Mouse (Mus musculus) lung, adult 18-20 months (tissue): ENCODE measurements at regions not wholly inside any gene's neighbourhood (a gene's known extent, or its start where the extent isn't known, plus 50 kb on each side); places are given as distances from the start of the nearest gene placed in this dataset.

ENCODE experiments used
- DNase-seq, 2 experiments: peaks; one replicate each; pipeline ENCODE4 v3.0.0; 2022; ENCODE audit warnings: mixed read lengths in 2 of 2

- no peak for DNase-seq
Observed at GRCm38 (mm10) chr10:83897558-83897957, 174.9 kb downstream of the 1500009L16Rik start.

GRCm38 (mm10) chr10:83906751-83907150 lies 184.1 kb downstream of the 1500009L16Rik start:
- DNase-seq: no peak

DNA sequence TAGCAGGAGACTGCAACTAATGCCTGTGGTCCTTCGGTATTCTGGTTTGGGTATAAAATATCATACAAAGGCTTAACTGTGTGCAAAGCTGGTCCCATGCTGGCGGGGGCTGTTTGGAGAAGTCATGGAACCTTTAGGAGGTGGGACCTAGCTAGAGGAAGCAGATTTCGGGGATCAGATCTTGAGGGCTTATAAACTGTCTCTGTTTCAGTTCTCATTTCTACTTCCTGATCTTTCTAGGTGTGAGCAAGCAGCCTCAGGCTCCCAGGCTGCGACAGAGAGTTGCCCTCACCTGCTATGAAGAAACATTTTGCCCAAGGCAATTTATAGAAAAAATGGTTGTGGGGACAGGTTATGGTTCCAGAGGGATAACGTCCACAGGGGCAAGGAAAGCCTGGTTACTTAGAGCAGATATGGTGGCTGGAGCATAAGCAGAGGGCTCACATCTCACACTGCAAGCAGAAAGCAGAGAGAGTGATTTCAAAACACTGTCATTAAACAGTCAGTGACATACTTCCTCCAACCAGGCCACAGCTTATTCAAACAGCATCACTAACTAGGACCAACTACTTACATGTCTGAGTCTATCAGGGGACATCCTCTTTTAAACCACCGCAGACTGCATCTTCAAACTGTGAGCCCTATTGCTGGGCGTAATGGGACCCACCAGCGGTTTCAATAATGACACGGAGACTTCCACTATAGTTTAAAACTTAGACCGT lies 188.1 kb downstream of the 1500009L16Rik start:
- no peak for DNase-seq

- no peak for DNase-seq
Observed at GRCm38 (mm10) chr10:83914401-83915132, 191.9 kb downstream of the 1500009L16Rik start.

- DNase-seq: no peak
Observed at GRCm38 (mm10) chr10:83915133-83915730, 192.6 kb downstream of the 1500009L16Rik start.

DNA sequence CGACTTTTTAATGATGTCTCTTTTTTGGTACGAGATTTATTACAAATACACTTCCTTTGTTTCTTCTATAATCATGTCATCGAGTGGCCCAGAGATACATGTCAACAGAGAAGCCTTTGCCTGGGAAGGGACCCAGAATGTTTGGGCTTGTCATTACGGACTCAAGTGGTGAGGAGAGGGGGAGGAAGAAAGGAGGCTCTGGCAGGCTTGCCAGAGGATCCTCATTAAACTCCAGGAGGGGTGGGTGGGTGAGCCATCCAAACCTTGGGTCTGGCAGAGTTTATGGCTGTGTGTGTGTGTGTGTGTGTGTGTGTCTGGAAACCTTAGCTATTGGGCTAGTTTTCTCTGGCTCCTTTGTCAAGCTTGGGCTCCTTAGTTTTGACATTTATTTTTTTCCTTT lies 204.3 kb downstream of the 1500009L16Rik start:
- no peak for DNase-seq

DNA sequence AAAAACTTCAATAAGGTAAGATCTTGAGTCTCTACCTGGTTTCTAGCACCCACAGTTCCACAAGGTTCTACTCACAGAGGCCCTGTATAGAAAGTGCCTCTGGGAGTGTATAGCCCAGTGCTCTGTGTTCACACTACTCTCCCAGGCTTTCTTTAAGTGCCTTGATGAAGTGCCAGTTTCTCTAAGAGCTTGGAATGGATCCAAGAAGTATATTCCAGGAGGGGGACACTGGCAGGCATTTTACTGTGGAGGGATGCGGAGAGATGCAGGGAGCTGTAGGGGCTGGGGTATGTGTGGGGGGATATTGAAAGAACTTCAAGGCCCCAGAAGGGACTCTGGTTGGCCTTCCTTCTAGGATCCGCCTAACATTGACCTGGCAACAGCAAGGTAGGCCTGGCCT lies 204.9 kb downstream of the 1500009L16Rik start:
- no peak for DNase-seq

GRCm38 (mm10) chr10:83931758-83932157 lies 209.1 kb downstream of the 1500009L16Rik start:
- peak; percentile 49 to 65 for DNase-seq

DNA sequence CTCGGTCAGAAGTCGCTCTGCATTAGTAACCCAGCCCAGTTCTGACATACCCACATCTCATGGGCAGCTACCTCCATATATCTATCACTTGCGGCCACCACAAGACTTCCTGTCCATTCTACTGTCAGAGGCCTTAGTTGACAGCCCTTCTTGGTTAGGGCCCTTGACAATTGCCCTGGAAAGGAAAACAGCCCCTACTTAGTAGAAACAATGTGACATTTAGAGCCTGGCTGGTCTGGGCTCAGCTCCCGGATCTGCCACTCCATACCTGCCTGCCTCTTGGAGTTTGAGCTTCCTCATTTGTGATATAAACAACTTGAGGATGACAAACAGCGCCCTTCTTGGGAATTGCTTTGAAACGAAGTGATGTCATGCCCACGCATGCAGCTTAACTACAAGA lies 210.5 kb downstream of the 1500009L16Rik start:
- DNase-seq: no peak

DNA sequence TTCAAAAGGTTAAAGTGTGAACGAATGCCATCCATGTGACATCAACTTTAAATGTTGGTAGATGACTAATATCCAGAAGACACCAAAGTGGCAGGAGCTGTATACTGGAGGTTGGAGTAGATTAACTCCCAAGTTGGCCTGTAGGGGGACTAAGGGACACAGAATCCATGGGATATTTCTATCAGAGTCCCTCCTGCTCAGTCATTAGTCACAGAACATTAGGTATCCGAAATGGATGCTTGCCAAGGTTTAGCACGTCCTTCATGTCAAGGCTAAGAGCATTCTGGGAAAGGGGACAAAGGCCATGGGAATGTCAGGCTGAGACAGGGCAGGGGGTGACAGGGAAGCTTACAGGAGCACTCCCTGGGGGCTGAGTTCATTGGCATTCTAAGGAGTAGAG lies 211.8 kb downstream of the 1500009L16Rik start:
- DNase-seq: no peak

DNA sequence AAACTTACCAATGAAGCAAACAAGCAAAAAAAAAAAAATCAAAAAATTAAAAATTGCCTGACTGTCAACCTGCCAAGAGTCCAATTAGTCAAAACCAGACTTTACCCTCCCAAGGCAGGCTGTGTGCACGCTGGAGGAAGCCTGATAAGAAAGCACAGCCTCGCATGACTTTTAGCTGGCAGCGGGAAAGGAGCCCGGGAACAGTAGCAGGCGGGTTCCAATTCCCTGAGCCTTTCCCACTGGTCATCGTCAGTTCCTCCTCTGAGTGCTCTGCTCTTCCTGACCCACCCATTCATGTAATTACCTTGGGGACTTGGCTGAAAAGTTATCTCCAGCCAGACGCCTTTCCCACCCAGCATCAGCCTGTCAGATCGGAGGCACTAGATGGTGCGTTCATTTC lies 214.5 kb downstream of the 1500009L16Rik start:
- peak; percentile 74 to 78 for DNase-seq

GRCm38 (mm10) chr10:83942101-83942500 lies 219.4 kb downstream of the 1500009L16Rik start:
- DNase-seq: no peak

DNA sequence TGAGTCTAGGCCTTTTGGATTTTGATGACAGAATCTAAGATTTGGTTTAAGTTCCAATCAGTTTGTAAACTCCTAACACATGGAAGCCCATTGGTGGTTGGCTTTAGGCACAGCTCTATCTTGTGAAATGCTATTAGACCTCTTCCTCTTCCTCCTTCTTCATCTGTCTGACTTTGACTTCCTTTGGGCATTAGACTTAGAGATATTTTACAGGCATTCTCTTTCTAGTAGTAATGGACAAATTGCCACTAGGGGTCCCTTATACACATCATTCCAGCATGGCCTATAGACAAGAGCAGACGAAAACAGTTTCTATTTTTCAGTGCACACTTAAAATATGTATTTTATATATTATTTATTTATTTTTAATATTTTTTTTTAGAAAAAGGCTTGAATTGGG lies 221.5 kb downstream of the 1500009L16Rik start:
- DNase-seq: no peak

- no peak for DNase-seq
Observed at GRCm38 (mm10) chr10:83944897-83945296, 222.2 kb downstream of the 1500009L16Rik start.

DNA sequence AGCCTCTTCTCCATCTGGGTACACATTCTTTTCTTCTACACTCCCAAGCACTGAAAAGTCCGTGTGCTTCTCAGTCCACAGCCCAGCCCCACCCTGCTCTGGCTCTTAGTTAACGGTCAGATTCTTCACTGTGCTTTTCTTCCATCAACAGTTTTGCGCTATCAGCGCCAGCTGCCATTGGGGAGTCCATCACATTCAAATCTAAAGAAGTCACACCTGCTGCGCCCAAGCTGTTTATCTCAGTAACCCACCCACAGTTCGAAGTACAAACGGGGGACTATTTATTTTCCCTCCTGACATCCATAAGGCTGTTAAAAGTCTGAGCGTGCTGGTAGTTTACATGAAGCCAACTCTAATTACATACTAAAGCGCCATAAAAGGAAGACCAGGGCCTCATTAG lies 222.8 kb downstream of the 1500009L16Rik start:
- DNase-seq: no peak

- DNase-seq: no peak
Observed at GRCm38 (mm10) chr10:83946186-83947176, 223.8 kb downstream of the 1500009L16Rik start.

DNA sequence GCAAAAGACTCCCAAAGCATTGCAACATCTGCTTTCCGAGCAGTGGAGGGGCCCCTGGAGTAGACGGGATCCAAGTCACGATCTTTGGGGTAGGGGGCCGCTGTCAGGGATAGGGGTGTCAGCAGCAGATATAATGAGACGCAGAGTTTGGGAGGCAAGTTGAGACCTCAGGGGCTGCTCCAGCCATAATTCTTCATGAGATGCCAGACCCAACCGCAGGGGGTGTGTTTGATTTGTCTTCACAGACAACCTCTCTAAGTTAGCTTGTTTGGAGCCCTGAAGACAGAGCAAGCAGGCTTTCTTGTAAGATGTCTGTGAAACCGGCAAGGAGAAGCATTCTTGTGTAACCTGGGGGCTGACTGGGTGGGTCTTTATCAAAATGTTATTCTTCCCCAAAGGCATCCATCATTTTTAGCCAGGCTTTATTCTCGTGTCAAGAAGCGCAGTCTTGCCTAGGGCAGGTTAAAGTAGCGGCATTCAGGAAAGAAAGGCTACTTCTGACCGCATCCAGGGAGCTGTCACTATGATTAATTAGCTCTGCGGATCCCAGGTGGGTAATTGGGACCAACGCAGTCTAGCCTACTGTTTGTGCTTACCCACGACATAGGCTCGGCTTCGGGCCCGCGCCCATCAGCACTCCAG lies 234.6 kb downstream of the 1500009L16Rik start:
- DNase-seq: no peak

DNA sequence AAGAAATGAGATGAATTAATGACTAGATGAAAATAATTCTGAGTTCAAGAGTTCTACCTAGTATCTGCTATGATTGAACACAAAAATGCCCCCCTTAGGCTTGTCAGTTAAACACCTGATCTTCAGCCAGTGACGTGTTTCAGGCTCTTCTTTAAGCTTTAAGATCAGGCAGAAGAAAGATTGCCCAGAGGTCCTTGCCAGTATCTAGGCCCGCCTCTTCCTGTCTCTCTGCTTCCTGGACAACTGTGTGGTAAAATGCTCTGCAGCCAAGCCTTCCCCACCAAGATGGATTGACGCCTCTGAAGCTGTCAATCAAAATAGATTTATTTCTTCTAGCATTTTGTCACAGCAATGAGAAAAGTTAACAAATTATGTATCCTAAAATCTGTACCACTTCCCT lies 235.7 kb downstream of the 1500009L16Rik start:
- no peak for DNase-seq

DNA sequence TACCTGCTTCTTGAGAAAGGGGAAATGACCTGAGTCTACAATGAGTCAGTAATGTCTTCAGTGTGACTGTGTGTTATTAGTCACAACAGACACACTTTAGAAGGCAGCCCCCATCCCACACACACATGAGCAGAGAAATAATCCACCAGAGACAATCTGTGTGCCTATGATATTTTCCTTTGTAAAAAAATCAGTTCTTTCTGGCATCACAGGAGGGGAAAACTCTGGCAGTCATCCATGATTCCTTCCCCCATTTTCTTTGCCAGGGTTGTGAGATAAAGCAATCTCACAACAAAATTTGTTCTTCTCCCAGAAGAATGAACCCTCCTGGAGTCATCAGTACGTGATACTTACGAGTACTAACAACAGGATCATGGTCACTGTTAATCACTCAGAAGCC lies 236.2 kb downstream of the 1500009L16Rik start:
- no peak for DNase-seq

- no peak for DNase-seq
Observed at GRCm38 (mm10) chr10:83963232-83963760, 240.6 kb downstream of the 1500009L16Rik start.

DNA sequence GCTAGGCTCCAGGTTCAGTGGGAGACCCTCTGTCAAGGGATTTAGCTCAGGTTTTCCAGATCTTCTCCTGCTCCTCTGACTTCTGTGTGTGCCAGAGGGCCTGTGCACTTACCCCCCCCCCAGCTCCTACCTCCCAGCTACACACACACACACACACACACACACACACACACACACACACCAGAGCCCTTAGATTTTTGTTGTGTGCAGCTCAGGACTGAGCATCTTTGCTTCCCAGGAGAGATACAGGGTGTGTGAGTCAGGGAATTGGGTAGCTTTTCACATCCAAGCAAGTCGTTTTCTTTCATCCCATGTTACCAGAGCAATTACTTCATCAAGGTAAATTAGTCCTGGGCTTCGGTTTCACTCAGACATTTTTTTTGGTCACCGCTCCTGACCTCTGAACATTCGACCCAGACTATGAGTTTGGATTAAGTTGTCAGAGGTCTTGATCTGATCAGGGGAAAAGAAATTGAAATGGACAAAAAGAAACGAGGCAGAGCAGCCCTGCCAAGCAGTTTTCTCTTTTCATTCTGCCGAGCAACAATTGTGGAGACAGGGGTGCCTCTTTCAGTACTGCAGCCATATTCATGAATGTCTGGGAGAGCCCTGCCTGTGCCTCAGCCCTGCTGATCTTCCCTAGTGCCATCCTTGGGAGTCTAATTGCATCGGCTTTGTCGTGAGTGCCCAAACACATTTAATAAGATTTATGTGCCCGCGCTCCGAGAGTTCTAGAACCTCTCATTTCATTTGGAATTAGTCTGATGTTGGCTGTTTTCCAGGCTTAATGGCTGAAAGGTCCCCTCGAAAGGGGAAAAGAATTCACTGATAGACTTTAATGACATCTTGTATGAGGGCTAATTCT lies 241.3 kb downstream of the 1500009L16Rik start:
- no peak for DNase-seq
